Mouse (Mus musculus) layer of hippocampus, adult 8-10 months (tissue): ENCODE data around the gene Ctc1. TPM values are rescaled to one million over a fixed set of nuclear protein-coding genes. Genes with fewer than 3 reads are reported as not detected.

Source experiments
- DNase-seq, 2 experiments: peaks; one replicate each; pipeline ENCODE4 v3.0.0; 2022; ENCODE audit warnings: low spot score in 2 of 2
- total RNA-seq, 4 experiments: library from RNA; stranded (reverse); gene quantifications; 2 replicates each; pipeline ENCODE4 v1.2.4; 2022

Gene Ctc1
- total RNA-seq, 4 experiments from 2014 or later: 39.8 to 46.9 (median 41.8) TPM

- no peak for DNase-seq
Measured at GRCm38 (mm10) chr11:69047592-69047991, 31.9 kb downstream of the Ctc1 start.

- no peak for DNase-seq
Measured at GRCm38 (mm10) chr11:69048151-69048550, 32.4 kb downstream of the Ctc1 start.

GRCm38 (mm10) chr11:69050748-69051147 lies 35.0 kb downstream of the Ctc1 start:
- DNase-seq: no peak

- no peak for DNase-seq
Measured at GRCm38 (mm10) chr11:69051771-69052170, 36.1 kb downstream of the Ctc1 start.

- no peak for DNase-seq
Measured at GRCm38 (mm10) chr11:69052824-69053421, 37.2 kb downstream of the Ctc1 start.

GRCm38 (mm10) chr11:69053848-69054247 lies 38.1 kb downstream of the Ctc1 start:
- no peak for DNase-seq

GRCm38 (mm10) chr11:69058265-69058664 lies 42.6 kb downstream of the Ctc1 start:
- DNase-seq: no peak

GRCm38 (mm10) chr11:69058729-69059356 lies 43.1 kb downstream of the Ctc1 start:
- no peak for DNase-seq

GRCm38 (mm10) chr11:69059357-69059974 lies 43.8 kb downstream of the Ctc1 start, which contains the start of gene Borcs6:
Gene Borcs6 (plus strand): TSS chr11:69059717.
- peak; percentile 95 to 97 for DNase-seq

- DNase-seq: no peak
Measured at GRCm38 (mm10) chr11:69059975-69060411, 44.3 kb downstream of the Ctc1 start.

- DNase-seq: no peak
Measured at GRCm38 (mm10) chr11:69060448-69061254, 44.9 kb downstream of the Ctc1 start.

- no peak for DNase-seq
Measured at GRCm38 (mm10) chr11:69061255-69061912, 45.7 kb downstream of the Ctc1 start.

GRCm38 (mm10) chr11:69062194-69062760 lies 46.6 kb downstream of the Ctc1 start:
- DNase-seq: peak in 1 of 2 experiments; percentile 89

- DNase-seq: peak; percentile 94 to 98
Measured at GRCm38 (mm10) chr11:69062761-69063224, 47.1 kb downstream of the Ctc1 start.

- DNase-seq: peak; percentile 54 to 71
Measured at GRCm38 (mm10) chr11:69063413-69064201, 47.9 kb downstream of the Ctc1 start.

- no peak for DNase-seq
Measured at GRCm38 (mm10) chr11:69064259-69065133, 48.8 kb downstream of the Ctc1 start.

GRCm38 (mm10) chr11:69065394-69065925 lies 49.7 kb downstream of the Ctc1 start:
- DNase-seq: no peak

- DNase-seq: peak in 1 of 2 experiments; percentile 55
Measured at GRCm38 (mm10) chr11:69066163-69066861, 50.6 kb downstream of the Ctc1 start.
